Mouse (Mus musculus) macrophage (primary cell): Measurements from ENCODE around the gene Lrrc4c. TPM values are rescaled to one million over a fixed set of nuclear protein-coding genes. Genes with fewer than 3 reads are reported as not detected.

Source experiments
- H3K27ac ChIP-seq: fragments of 350-480 bp; formaldehyde crosslinking; 2 replicates; pipeline ENCODE4 v1.9.0; 2021
- H3K36me3 ChIP-seq: fragments of 350-480 bp; formaldehyde crosslinking; 2 replicates; pipeline ENCODE4 v1.9.0; 2021; ENCODE audit errors: inconsistent target
- H3K4me3 ChIP-seq: fragments of 350-480 bp; formaldehyde crosslinking; 2 replicates; pipeline ENCODE4 v1.9.0; 2021; ENCODE audit errors: inconsistent target
- H3K79me2 ChIP-seq: fragments of 350-480 bp; formaldehyde crosslinking; 2 replicates; pipeline ENCODE4 v1.9.0; 2021; ENCODE audit errors: inconsistent target
- WGBS: methylation state at CpG from one replicate; pipeline ENCODE4 v1.1.7; 2026; ENCODE audit warnings: inconsistent platforms; ENCODE audit not compliant: missing documents; 5-methylcytosine and 5-hydroxymethylcytosine counted together
- polyA plus RNA-seq: library from polyadenylated mRNA; stranded (reverse); fragments of 250-400 nt; gene quantifications from 3 replicates; pipeline ENCODE4 v1.2.4, GENCODE M21; 2018; ENCODE audit warnings: inconsistent platforms

The Lrrc4c gene
- polyA plus RNA-seq, 1 experiment from 2014 or later = not detected

DNA sequence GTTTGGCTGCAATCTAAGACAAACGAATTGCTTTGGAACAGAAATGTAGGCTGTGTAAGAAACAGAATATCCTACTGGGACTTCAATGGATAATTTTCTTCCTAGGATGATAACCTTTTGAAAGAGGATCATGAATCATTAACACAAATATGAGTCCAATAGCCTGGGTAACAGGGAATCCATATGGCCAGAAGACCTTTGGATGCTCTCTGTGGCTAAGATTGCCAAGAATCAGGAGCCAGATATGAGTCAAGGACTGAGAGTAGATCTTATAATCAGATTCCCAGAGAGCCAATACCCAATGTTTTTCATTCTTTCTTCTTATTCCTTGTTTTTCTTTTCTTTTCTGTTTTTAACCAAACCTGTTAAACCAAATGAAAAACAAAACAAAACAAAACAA is 93.2 kb downstream of the Lrrc4c start:
- no peaks in the 10 kb centered on the region for H3K79me2 ChIP-seq
- no peak overlapping the region for H3K4me3 ChIP-seq
- no peak overlapping the region for H3K27ac ChIP-seq
- H3K36me3 ChIP-seq = no peaks in the 10 kb centered on the region
- WGBS = 92% methylated on average over 1 of the region's 1 CpGs

GRCm38 (mm10) chr2:96461566-96461965 is 143.6 kb downstream of the Lrrc4c start:
- no peak overlapping the region for H3K4me3 ChIP-seq
- H3K79me2 ChIP-seq = no peaks in the 10 kb centered on the region
- H3K36me3 ChIP-seq = no peaks in the 10 kb centered on the region
- no peak overlapping the region for H3K27ac ChIP-seq

DNA sequence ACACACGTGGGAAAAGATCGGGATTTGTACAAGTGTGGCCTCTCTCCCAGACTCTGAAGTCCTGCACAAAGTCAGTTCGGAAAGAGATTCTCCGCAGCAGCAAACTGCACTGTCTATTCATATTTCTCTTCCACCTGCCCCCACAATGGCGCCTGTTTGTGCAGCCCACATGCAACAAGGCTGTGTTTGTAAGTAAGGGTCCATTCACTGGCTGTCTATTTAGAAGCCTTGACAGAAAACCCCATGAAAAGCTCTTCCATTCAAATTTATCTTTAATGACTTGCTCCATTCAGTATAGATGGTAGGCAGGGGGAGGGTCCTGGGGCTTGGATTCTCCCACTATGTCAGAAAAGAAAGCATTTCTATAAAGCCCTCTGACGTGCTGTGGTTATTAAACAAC is 157.7 kb downstream of the Lrrc4c start:
- no peak overlapping the region for H3K4me3 ChIP-seq
- H3K79me2 ChIP-seq = no peaks in the 10 kb centered on the region
- H3K36me3 ChIP-seq = no peaks in the 10 kb centered on the region
- no peak overlapping the region for H3K27ac ChIP-seq
- WGBS = 88% methylated on average over 5 of the region's 6 CpGs

DNA sequence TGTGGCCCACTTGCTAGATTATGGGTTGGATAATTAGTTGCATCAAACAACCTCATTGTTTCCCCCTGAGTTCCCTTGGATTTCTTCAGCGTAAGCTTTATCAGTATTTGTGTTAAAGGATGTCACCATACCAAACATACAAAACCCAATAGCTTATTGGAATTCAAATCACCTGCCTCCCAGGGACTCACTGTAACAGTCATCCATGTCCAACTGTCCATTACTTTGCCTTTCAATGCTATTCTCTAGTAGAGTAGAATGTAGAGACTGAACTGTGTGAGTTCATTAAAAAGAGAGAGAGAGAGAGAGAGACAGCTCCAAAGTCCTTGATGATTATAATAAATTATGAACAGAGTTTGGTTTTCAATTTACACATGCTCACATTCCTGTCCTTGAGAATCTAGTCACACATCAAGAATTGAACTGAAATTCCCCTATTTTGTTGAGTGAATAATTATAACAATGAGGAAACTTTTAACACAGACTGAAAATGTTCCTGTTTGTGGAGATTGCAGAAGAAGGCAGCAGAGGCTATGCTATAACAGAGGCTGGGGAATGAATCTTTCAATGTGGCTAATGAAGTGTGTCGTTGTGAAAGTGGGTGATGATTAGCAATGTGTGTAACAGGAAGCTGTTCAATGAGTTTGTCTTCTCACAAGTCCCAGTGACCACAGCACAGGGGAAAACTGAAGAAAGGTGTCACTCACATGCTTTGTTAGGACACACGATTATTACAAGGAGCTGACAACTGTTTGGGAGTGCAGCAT is 181.3 kb downstream of the Lrrc4c start:
- WGBS = 77% methylated on average over 3 of the region's 3 CpGs
- Histone ChIP-seq H3K36me3 (no peaks in the 10 kb centered on the region), H3K4me3 (no peak overlapping the region), H3K79me2 (no peaks in the 10 kb centered on the region), H3K27ac (no peak overlapping the region)

GRCm38 (mm10) chr2:96504140-96504539 is 186.2 kb downstream of the Lrrc4c start:
- no peaks in the 10 kb centered on the region for H3K79me2 ChIP-seq
- WGBS = 86% methylated on average over 6 of the region's 6 CpGs

GRCm38 (mm10) chr2:96505641-96506040 is 187.7 kb downstream of the Lrrc4c start:
- WGBS = 63% methylated on average over 1 of the region's 1 CpGs
- Histone ChIP-seq H3K79me2 (no peaks in the 10 kb centered on the region), H3K36me3 (no peaks in the 10 kb centered on the region), H3K27ac (no peak overlapping the region), H3K4me3 (no peak overlapping the region)

More at GRCm38 (mm10) chr2:96504140-96504539, 186.2 kb downstream of the Lrrc4c start:
- Histone ChIP-seq H3K36me3 (no peaks in the 10 kb centered on the region), H3K4me3 (no peak overlapping the region), H3K27ac (no peak overlapping the region)

- Histone ChIP-seq H3K79me2 (no peaks in the 10 kb centered on the region), H3K4me3 (no peak overlapping the region), H3K27ac (no peak overlapping the region), H3K36me3 (no peaks in the 10 kb centered on the region)
- whole genome bisulfite sequencing = 48% methylated on average over 1 of the region's 1 CpGs
Measured at GRCm38 (mm10) chr2:96508991-96509390, 191.0 kb downstream of the Lrrc4c start.

DNA sequence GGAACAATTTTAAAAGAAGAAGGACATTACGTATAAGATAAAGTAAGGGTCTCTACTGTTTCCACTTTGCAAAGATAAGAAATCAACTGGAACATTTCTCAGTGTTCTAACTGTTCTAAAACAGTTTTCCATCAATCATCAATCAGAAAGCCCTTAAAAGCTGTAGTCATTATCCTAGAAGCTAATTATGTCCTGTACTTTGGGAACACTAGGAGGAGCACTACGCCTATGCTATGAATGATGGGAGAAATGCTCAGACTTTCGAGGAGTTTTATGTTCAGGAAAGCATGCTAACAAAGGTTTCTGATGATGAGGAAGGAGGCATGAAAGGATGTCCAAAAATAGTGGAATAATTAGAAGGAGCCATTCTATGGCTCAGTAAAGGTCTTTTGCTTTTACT is 219.5 kb downstream of the Lrrc4c start:
- Histone ChIP-seq H3K4me3 (no peak overlapping the region), H3K27ac (no peak overlapping the region), H3K79me2 (no peaks in the 10 kb centered on the region), H3K36me3 (no peaks in the 10 kb centered on the region)
- 71% methylated on average over 3 of the region's 3 CpGs for WGBS

DNA sequence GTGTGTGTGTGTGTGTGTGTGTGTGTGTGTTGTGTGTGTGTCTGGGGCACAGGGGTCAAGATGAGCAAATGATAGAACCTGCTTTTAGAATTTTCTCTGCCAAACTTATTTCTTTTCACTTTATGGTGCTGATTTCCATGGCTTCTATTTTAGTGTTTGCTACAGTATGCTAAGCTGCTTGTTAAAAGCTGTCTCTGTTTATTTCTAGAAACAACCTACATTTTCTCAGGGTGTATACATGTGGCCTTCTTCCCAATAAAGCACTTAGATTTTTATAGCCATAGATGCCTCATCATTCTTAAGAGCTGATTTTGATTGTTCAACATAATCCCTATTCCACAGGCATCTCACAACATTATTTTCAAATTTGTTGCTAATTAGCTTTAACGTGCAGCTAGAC is 229.2 kb downstream of the Lrrc4c start:
- Histone ChIP-seq H3K36me3 (no peaks in the 10 kb centered on the region), H3K27ac (no peak overlapping the region), H3K4me3 (no peak overlapping the region), H3K79me2 (no peaks in the 10 kb centered on the region)
- WGBS = 91% methylated on average over 1 of the region's 1 CpGs

DNA sequence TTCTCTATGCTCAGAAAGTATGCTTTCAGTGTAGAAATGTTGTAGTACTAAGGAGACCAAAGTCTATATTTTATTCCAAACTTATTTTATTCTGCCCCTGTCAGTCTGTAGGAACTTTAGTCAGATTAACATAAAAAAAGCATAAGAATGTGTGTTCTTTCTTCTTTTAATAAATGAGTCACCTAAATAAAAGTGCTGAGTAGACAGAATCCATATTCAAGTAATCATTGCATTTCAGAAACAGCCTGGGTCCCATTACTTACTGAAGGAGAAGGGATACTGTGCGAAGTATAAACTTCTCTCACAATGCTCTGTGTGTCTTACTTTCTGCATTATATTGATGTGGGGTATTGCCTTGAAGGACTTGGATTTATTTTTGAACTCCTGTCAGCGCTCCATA is 255.8 kb downstream of the Lrrc4c start:
- H3K79me2 ChIP-seq = no peaks in the 10 kb centered on the region
- 76% methylated on average over 2 of the region's 2 CpGs for WGBS
- H3K27ac ChIP-seq = no peak overlapping the region
- no peak overlapping the region for H3K4me3 ChIP-seq
- no peaks in the 10 kb centered on the region for H3K36me3 ChIP-seq

DNA sequence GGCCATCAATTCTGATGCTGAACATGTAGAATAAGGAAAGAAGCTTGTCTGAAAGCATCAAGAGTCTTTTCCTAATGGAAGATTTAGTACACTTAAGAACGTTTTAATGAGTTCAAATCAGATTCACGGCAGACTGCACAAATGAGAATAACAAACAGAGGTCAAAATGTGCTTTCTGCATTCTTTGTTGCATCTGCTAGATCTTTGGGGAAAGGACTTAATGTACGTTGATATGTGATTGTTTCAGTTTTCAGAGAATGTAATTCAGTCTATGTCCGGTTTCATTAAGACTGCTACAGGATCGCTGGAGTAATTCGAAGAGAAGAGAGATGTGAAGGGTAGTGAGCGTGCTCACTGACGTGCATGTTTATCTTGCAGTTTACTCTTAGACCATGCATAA is 259.7 kb downstream of the Lrrc4c start:
- no peaks in the 10 kb centered on the region for H3K79me2 ChIP-seq
- no peak overlapping the region for H3K27ac ChIP-seq
- WGBS = 83% methylated on average over 8 of the region's 8 CpGs
- no peaks in the 10 kb centered on the region for H3K36me3 ChIP-seq
- H3K4me3 ChIP-seq = no peak overlapping the region

DNA sequence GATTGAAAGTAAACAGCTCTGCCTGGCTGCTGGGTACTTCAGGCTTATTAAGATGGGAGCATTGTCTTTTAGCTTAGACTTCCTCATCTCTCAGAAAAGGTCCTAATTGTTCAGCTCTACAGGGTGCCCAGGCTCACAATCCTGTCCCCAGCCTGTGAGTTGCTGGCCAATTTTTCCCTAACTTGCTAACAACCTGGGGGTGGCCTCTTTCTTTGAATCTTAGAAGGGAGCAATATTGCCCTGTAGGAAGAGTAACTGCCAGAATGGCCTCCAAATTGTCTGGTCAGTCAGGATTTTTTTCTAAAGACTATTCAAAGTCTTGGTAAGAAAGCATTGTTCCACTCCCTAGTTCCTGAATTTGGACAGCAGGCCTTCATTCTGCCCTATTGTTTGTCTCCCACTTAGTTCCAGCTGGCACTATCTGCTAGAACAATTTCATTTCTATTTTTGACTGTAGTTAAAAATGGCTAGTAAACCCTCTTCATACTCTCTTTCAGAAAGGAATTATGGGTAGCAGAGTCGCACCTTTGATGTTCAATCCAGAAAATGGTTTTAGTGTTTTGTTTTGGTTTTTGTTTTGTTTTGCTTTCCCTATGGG is 262.3 kb downstream of the Lrrc4c start:
- 70% methylated on average over 1 of the region's 1 CpGs for WGBS
- no peak overlapping the region for H3K27ac ChIP-seq
- H3K79me2 ChIP-seq = no peaks in the 10 kb centered on the region
- H3K36me3 ChIP-seq = no peaks in the 10 kb centered on the region
- no peak overlapping the region for H3K4me3 ChIP-seq

- no peak overlapping the region for H3K4me3 ChIP-seq
- WGBS = 7% methylated on average over 4 of the region's 4 CpGs
- no peaks in the 10 kb centered on the region for H3K79me2 ChIP-seq
- H3K27ac ChIP-seq = no peak overlapping the region
- no peaks in the 10 kb centered on the region for H3K36me3 ChIP-seq
Measured at GRCm38 (mm10) chr2:96585665-96586064, 267.7 kb downstream of the Lrrc4c start.

DNA sequence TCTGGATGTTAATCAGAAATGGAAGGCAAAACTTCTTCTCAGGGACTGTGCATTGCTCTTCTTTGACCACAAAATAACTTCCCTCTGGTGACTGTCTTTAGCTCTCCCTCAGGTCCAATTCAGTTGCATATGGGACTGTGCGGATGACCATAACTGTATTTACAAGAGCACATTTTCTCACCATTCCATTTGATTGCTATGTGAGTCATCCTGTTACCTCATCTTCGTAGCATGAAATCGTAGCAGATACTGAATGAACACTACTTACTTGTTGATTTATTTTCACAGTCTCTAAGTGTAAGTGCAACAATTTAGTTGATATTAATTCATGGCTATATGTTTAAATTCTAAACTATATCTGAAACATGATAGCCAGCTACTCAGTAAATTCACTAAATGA is 286.8 kb downstream of the Lrrc4c start:
- 86% methylated on average over 3 of the region's 3 CpGs for WGBS
- Histone ChIP-seq H3K79me2 (no peaks in the 10 kb centered on the region), H3K36me3 (no peaks in the 10 kb centered on the region), H3K4me3 (no peak overlapping the region), H3K27ac (no peak overlapping the region)

- Histone ChIP-seq H3K4me3 (no peak overlapping the region), H3K36me3 (no peaks in the 10 kb centered on the region), H3K27ac (no peak overlapping the region), H3K79me2 (no peaks in the 10 kb centered on the region)
- WGBS = 78% methylated on average over 1 of the region's 1 CpGs
Measured at GRCm38 (mm10) chr2:96614121-96614520, 296.2 kb downstream of the Lrrc4c start.
